Mouse (Mus musculus) forebrain, embryonic 13.5 days (tissue): ENCODE data around the gene Gpn3. TPM values are rescaled to one million over a fixed set of nuclear protein-coding genes. Genes with fewer than 3 reads are reported as not detected.

Experiments used
- ATAC-seq: fragments of 200-750 bp; cut with Nextera tagmentation; 2 replicates; pipeline ENCODE4 v1.8.0; 2017
- H3K27ac ChIP-seq: fragments of 300-500 bp; sonication (generic); 2 replicates; pipeline ENCODE4 v1.5.1; 2015; ENCODE audit warnings: inconsistent platforms, mild to moderate bottlenecking, moderate library complexity
- H3K27me3 ChIP-seq: fragments of 300-500 bp; sonication (generic); 2 replicates; pipeline ENCODE4 v1.6.1; 2015; ENCODE audit warnings: mild to moderate bottlenecking, inconsistent platforms
- H3K36me3 ChIP-seq: fragments of 300-500 bp; sonication (generic); 2 replicates; pipeline ENCODE4 v1.6.1; 2015; ENCODE audit warnings: mild to moderate bottlenecking, inconsistent platforms; ENCODE audit not compliant: poor library complexity, severe bottlenecking
- H3K4me1 ChIP-seq: fragments of 300-500 bp; sonication (generic); 2 replicates; pipeline ENCODE4 v1.6.1; 2015; ENCODE audit warnings: inconsistent platforms
- H3K4me2 ChIP-seq: fragments of 300-500 bp; sonication (generic); 2 replicates; pipeline ENCODE4 v1.6.1; 2015; ENCODE audit warnings: inconsistent platforms, mild to moderate bottlenecking, moderate library complexity
- H3K4me3 ChIP-seq: fragments of 300-500 bp; sonication (generic); 2 replicates; pipeline ENCODE4 v1.5.1; 2015; ENCODE audit warnings: mild to moderate bottlenecking, inconsistent platforms
- H3K9ac ChIP-seq: fragments of 300-500 bp; sonication (generic); 2 replicates; pipeline ENCODE4 v1.6.1; 2015; ENCODE audit warnings: mild to moderate bottlenecking, inconsistent platforms
- H3K9me3 ChIP-seq: fragments of 300-500 bp; sonication (generic); replicated peaks from 2 replicates; pipeline ENCODE4 v1.6.1; 2016; ENCODE audit warnings: inconsistent platforms
- WGBS: fragments of 180-500 bp; shearing (Covaris S2); methylation state at CpG from one replicate; pipeline ENCODE4 v1.1.7; 2015; 5-methylcytosine and 5-hydroxymethylcytosine counted together
- polyA plus RNA-seq: library from polyadenylated mRNA; unstranded; fragments of >200 nt; fragmentation: Nextera tagmentation; extraction: Ambion mirVana; gene quantifications from 2 replicates; pipeline ENCODE4 v1.2.1, GENCODE M21; 2015

Gene Gpn3
- polyA plus RNA-seq, 1 experiment from 2014 or later = 58.7 TPM

- Histone ChIP-seq H3K9me3 (no peaks in the 10 kb centered on the region), H3K4me1 (peaks cover 11% of the 10 kb centered on the region), H3K9ac (peak within 1 kb of the TSS; percentile 94), H3K27ac (peak within 1 kb of the TSS; percentile 68), H3K36me3 (peaks cover 18% of the 10 kb centered on the region), H3K4me3 (peak within 1 kb of the TSS; percentile 97), H3K4me2 (peak within 1 kb of the TSS; percentile 82), H3K27me3 (no peaks in the 10 kb centered on the region)
- WGBS = 2% methylated on average over 51 of the region's 51 CpGs
- ATAC-seq = peak; percentile 95
Measured at GRCm38 (mm10) chr5:122353807-122354491, 17.7 kb upstream of the Gpn3 start, which contains the start of the genes Rad9b and Vps29. Gene Rad9b, minus strand, starts transcription at chr5:122354233. Gene Vps29, plus strand, starts transcription at chr5:122354369.

GRCm38 (mm10) chr5:122354492-122355067 lies 17.1 kb upstream of the Gpn3 start:
- Histone ChIP-seq H3K9me3 (no peaks in the 10 kb centered on the region), H3K4me2 (peak overlapping the region; percentile 82), H3K27ac (peak overlapping the region; percentile 68), H3K4me3 (peak overlapping the region; percentile 97), H3K27me3 (no peaks in the 10 kb centered on the region), H3K36me3 (peaks cover 22% of the 10 kb centered on the region), H3K9ac (peak overlapping the region; percentile 94), H3K4me1 (peaks cover 11% of the 10 kb centered on the region)
- WGBS = under 1% methylated on average over 52 of the region's 57 CpGs
- ATAC-seq = peak; percentile 34

- Histone ChIP-seq H3K27ac (peak within 1 kb of the TSS; percentile 98), H3K27me3 (no peaks in the 10 kb centered on the region), H3K36me3 (peaks cover 43% of the 10 kb centered on the region), H3K4me3 (peak within 1 kb of the TSS; percentile 80), H3K9me3 (no peaks in the 10 kb centered on the region), H3K4me2 (peak within 1 kb of the TSS; percentile 66), H3K9ac (peak within 1 kb of the TSS; percentile 88), H3K4me1 (peaks cover 27% of the 10 kb centered on the region)
- under 1% methylated on average over 53 of the region's 53 CpGs for WGBS
- ATAC-seq = peak; percentile 94
Measured at GRCm38 (mm10) chr5:122372192-122372769, 605 bp downstream of the Gpn3 start, which contains the start of gene Fam216a. Gene Fam216a, minus strand, starts transcription at chr5:122372364.

GRCm38 (mm10) chr5:122372878-122373277 lies 1.2 kb downstream of the Gpn3 start:
- ATAC-seq = no peak
- H3K9me3 ChIP-seq = no peaks in the 10 kb centered on the region
- H3K27ac ChIP-seq = peak overlapping the region; percentile 98
- H3K4me1 ChIP-seq = peaks cover 27% of the 10 kb centered on the region
- peak overlapping the region; percentile 88 for H3K9ac ChIP-seq
- peaks cover 38% of the 10 kb centered on the region for H3K36me3 ChIP-seq
- WGBS = 7% methylated on average over 5 of the region's 5 CpGs
- H3K4me2 ChIP-seq = peak overlapping the region; percentile 66
- peak overlapping the region; percentile 80 for H3K4me3 ChIP-seq
- H3K27me3 ChIP-seq = no peaks in the 10 kb centered on the region

GRCm38 (mm10) chr5:122377101-122377833 lies 5.6 kb downstream of the Gpn3 start:
- WGBS = 96% methylated on average over 4 of the region's 4 CpGs
- H3K9me3 ChIP-seq = no peaks in the 10 kb centered on the region
- H3K4me3 ChIP-seq = no peak overlapping the region
- peaks cover 12% of the 10 kb centered on the region for H3K4me1 ChIP-seq
- H3K27me3 ChIP-seq = no peaks in the 10 kb centered on the region
- no peak overlapping the region for H3K9ac ChIP-seq
- H3K27ac ChIP-seq = no peak overlapping the region
- H3K36me3 ChIP-seq = peaks cover 63% of the 10 kb centered on the region
- ATAC-seq = no peak
- H3K4me2 ChIP-seq = no peak overlapping the region

GRCm38 (mm10) chr5:122378171-122378570 lies 6.5 kb downstream of the Gpn3 start:
- H3K9ac ChIP-seq = no peak overlapping the region
- H3K36me3 ChIP-seq = peaks cover 69% of the 10 kb centered on the region
- 94% methylated on average over 12 of the region's 12 CpGs for WGBS
- no peak overlapping the region for H3K4me2 ChIP-seq
- ATAC-seq = no peak
- no peak overlapping the region for H3K4me3 ChIP-seq
- H3K27me3 ChIP-seq = no peaks in the 10 kb centered on the region
- no peak overlapping the region for H3K27ac ChIP-seq
- no peaks in the 10 kb centered on the region for H3K9me3 ChIP-seq
- peaks cover 7% of the 10 kb centered on the region for H3K4me1 ChIP-seq

- H3K9me3 ChIP-seq = no peaks in the 10 kb centered on the region
- H3K4me3 ChIP-seq = no peak overlapping the region
- ATAC-seq = peak; percentile 55; the same call in 1 of the 2 replicates
- H3K27me3 ChIP-seq = no peaks in the 10 kb centered on the region
- no peak overlapping the region for H3K27ac ChIP-seq
- H3K36me3 ChIP-seq = peaks cover 61% of the 10 kb centered on the region
- no peak overlapping the region for H3K9ac ChIP-seq
- WGBS = 57% methylated on average over 11 of the region's 11 CpGs
- no peak overlapping the region for H3K4me2 ChIP-seq
- H3K4me1 ChIP-seq = no peaks in the 10 kb centered on the region
Measured at GRCm38 (mm10) chr5:122379374-122380155, 7.9 kb downstream of the Gpn3 start.

- H3K4me2 ChIP-seq = no peak overlapping the region
- WGBS = 87% methylated on average over 5 of the region's 5 CpGs
- no peak overlapping the region for H3K4me3 ChIP-seq
- no peak for ATAC-seq
- H3K27ac ChIP-seq = no peak overlapping the region
- no peaks in the 10 kb centered on the region for H3K9me3 ChIP-seq
- H3K9ac ChIP-seq = no peak overlapping the region
- H3K36me3 ChIP-seq = peaks cover 5% of the 10 kb centered on the region; the same call in 1 of the 2 replicates
- no peaks in the 10 kb centered on the region for H3K27me3 ChIP-seq
- H3K4me1 ChIP-seq = peaks cover 11% of the 10 kb centered on the region
Measured at GRCm38 (mm10) chr5:122390006-122390405, 18.3 kb downstream of the Gpn3 start.

GRCm38 (mm10) chr5:122390671-122391070 lies 19.0 kb downstream of the Gpn3 start:
- Histone ChIP-seq H3K27me3 (no peaks in the 10 kb centered on the region), H3K4me3 (no peak overlapping the region), H3K9me3 (no peaks in the 10 kb centered on the region), H3K4me2 (no peak overlapping the region), H3K4me1 (peaks cover 11% of the 10 kb centered on the region), H3K36me3 (peaks cover 5% of the 10 kb centered on the region; the same call in 1 of the 2 replicates), H3K27ac (no peak overlapping the region), H3K9ac (no peak overlapping the region)
- no peak for ATAC-seq

GRCm38 (mm10) chr5:122391178-122391785 lies 19.6 kb downstream of the Gpn3 start:
- no peak overlapping the region for H3K9ac ChIP-seq
- H3K27me3 ChIP-seq = no peaks in the 10 kb centered on the region
- peak overlapping the region; percentile 87 for H3K4me2 ChIP-seq
- peaks cover 5% of the 10 kb centered on the region; the same call in 1 of the 2 replicates for H3K36me3 ChIP-seq
- H3K27ac ChIP-seq = no peak overlapping the region
- peaks cover 11% of the 10 kb centered on the region for H3K4me1 ChIP-seq
- no peaks in the 10 kb centered on the region for H3K9me3 ChIP-seq
- ATAC-seq = peak; percentile 46; the same call in 1 of the 2 replicates
- H3K4me3 ChIP-seq = peak overlapping the region; percentile 84
- 56% methylated on average over 16 of the region's 16 CpGs for WGBS

GRCm38 (mm10) chr5:122391786-122392180 lies 20.1 kb downstream of the Gpn3 start, which contains the start of gene Arpc3:
Gene Arpc3, plus strand, starts transcription at chr5:122391878.
- H3K4me2 ChIP-seq = peak within 1 kb of the TSS; percentile 87
- H3K27me3 ChIP-seq = no peaks in the 10 kb centered on the region
- peak; percentile 92 for ATAC-seq
- peak within 1 kb of the TSS; percentile 84 for H3K4me3 ChIP-seq
- H3K9me3 ChIP-seq = no peaks in the 10 kb centered on the region
- under 1% methylated on average over 39 of the region's 39 CpGs for WGBS
- H3K27ac ChIP-seq = no peak within 1 kb of the TSS
- H3K9ac ChIP-seq = peak within 1 kb of the TSS; percentile 87
- H3K36me3 ChIP-seq = peaks cover 8% of the 10 kb centered on the region
- H3K4me1 ChIP-seq = peaks cover 11% of the 10 kb centered on the region
